In the genomic region with DNA sequence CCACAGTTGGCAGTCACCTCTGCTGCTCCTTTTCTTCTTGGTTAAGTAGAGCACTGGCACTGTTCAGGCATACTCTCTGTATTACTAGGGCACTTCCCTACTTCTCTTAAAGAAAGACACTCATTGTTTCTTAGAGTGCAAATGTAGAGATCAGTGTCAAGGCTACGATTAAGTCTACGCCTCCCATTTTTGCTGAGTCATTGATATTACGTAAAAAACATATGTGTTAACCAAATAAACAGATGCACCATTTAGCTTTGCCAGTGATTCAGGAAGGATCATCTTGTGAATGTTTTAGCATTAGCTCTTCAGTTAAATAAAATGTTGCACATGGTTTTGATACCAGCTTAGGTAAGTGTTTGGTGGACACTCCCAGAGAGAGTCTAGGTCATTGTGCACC, we compare ENCODE assay signal across 23 mouse cellular contexts.
DNase-seq lines count a peak whose midpoint lies in the region; ATAC-seq and TF ChIP-seq lines count a peak whose summit lies in the region.
"Had no signal": no experiment of that assay in that cellular context is flagged by ENCODE, and none has a peak within 500 bp of the region (broad histone marks: within the 10 kb centered on the region; RNA-seq: fewer than 3 reads in every experiment).

No protein-coding gene starts in this region.

- H3K9me3 ChIP-seq in CH12.LX (replicated peaks; ENCODE audit: low read length), result no peaks in the 10 kb centered on the region
- H3K9me3 ChIP-seq: embryonic facial prominence, embryonic 13.5 days; forebrain, embryonic 12.5 days; heart, embryonic 10.5 days; heart, embryonic 15.5 days; hindbrain, embryonic 10.5 days had no signal

- no peaks in the 10 kb centered on the region for H3K27me3 ChIP-seq in CH12.LX (replicated peaks)
- H3K27me3 ChIP-seq: embryonic facial prominence, embryonic 13.5 days; forebrain, embryonic 12.5 days; heart, embryonic 15.5 days had no signal

- peaks cover 5% of the 10 kb centered on the region; the same call in 1 of the 2 replicates for H3K79me2 ChIP-seq in CH12.LX (replicated peaks; ENCODE audit: control insufficient read depth, extremely low read depth, insufficient read depth, poor library complexity, severe bottlenecking)

- TF ChIP-seq RAD21 in CH12.LX (IDR thresholded peaks at IDR 0.05; ENCODE audit: low read depth, low read length), result no peak

- dilution Hi-C loops in CH12.LX (cut with MboI; ENCODE audit: extremely low pct_ligation_motif_present, extremely low pct_unique_long_range_greater_than_20kb, low sequenced_read_pairs), result no loop called here

- peaks cover 17 to 25% of the 10 kb centered on the region in 2 experiments for H3K36me3 ChIP-seq in CH12.LX (replicated peaks in 1 of 2; ENCODE audit: control insufficient read depth in 1 of 2, insufficient read depth in 1 of 2, low read length in 1 of 2)
- H3K36me3 ChIP-seq: embryonic facial prominence, embryonic 13.5 days; forebrain, embryonic 12.5 days; hindbrain, embryonic 10.5 days had no signal

- TF ChIP-seq CTCF in CH12.LX (conservative IDR thresholded peaks at IDR 0.05 in 1 of 2, IDR thresholded peaks at IDR 0.05 in 1 of 2; ENCODE audit: low read depth in 2 of 2, low read length in 2 of 2), result no peak

- ATAC-seq in megakaryocyte progenitor cell, adult 5-6 weeks (replicated peaks; ENCODE audit: poor library complexity), result peak; percentile 44; the same call in 1 of the 2 replicates
- ATAC-seq: CD4-positive, CD25-positive, alpha-beta regulatory T cell, adult 4 months; forebrain, embryonic 16.5 days; intestine, postnatal 0 days had no signal

- H3K4me3 ChIP-seq in CH12.LX (replicated peaks in 1 of 3; ENCODE audit: low read depth in 2 of 3, low read length in 2 of 3, poor library complexity in 1 of 3), result peak overlapping the region in 2 of 3 experiments; percentile 44 to 48
- H3K4me3 ChIP-seq: embryonic facial prominence, embryonic 13.5 days; forebrain, embryonic 12.5 days; gastrocnemius, adult 2 months; heart, embryonic 10.5 days; heart, embryonic 15.5 days; hindbrain, embryonic 10.5 days had no signal

- no peak overlapping the region for H3K27ac ChIP-seq in CH12.LX (ENCODE audit: insufficient read depth, low read depth)
- H3K27ac ChIP-seq: embryonic facial prominence, embryonic 13.5 days; forebrain, embryonic 12.5 days; gastrocnemius, adult 2 months; heart, embryonic 10.5 days; heart, embryonic 15.5 days; hindbrain, embryonic 10.5 days; hindbrain, embryonic 14.5 days had no signal

- DNase-seq in 3T3-L1 (ENCODE audit: low read depth, low spot score), result peak; percentile 77
- no peak for DNase-seq in CH12.LX (ENCODE audit: extremely low read depth)
- DNase-seq in adipocyte (ENCODE audit: low spot score), result peak; percentile 39
- DNase-seq in c-Kit-positive CD71-positive TER-119-positive erythroid progenitor cells, embryonic 14.5 days (ENCODE audit: low spot score), result no peak
- no peak for DNase-seq in urinary bladder, postnatal 36 days (ENCODE audit: low spot score in 2 of 2)
- DNase-seq in frontal cortex, postnatal 25 days (ENCODE audit: low spot score in 2 of 2), result no peak
- DNase-seq: adrenal gland, postnatal 14 days; B cell, adult 2 months; gastrocnemius, adult 2 months; gastrocnemius, postnatal 25 days; heart, adult 11 months; heart, postnatal 14 days; kidney, adult 8-10 months had no signal

- H3K4me2 ChIP-seq in CH12.LX (ENCODE audit: insufficient read depth, low read depth, poor library complexity, severe bottlenecking), result no peak overlapping the region
- H3K4me2 ChIP-seq: embryonic facial prominence, embryonic 13.5 days; forebrain, embryonic 12.5 days; heart, embryonic 15.5 days; hindbrain, embryonic 14.5 days had no signal

- in situ Hi-C loops in CH12.LX (cut with MboI; ENCODE audit: low pct_ligation_motif_present, low pct_unique_long_range_greater_than_20kb, low sequenced_read_pairs), result no loop called here

- H3K4me1 ChIP-seq in CH12.LX (ENCODE audit: control insufficient read depth in 1 of 2, insufficient read depth in 2 of 2), result peaks cover 3 to 68% of the 10 kb centered on the region in 2 experiments
- H3K4me1 ChIP-seq: embryonic facial prominence, embryonic 13.5 days; forebrain, embryonic 12.5 days; hindbrain, embryonic 10.5 days had no signal

- no peak for TF ChIP-seq EP300 in CH12.LX (IDR thresholded peaks at IDR 0.05; ENCODE audit: low read length)

- TF ChIP-seq POLR2A in CH12.LX (IDR thresholded peaks at IDR 0.05; ENCODE audit: low read depth, low read length), result no peak

- H3K9ac ChIP-seq in CH12.LX (ENCODE audit: insufficient read depth, low read depth), result no peak overlapping the region
- H3K9ac ChIP-seq: embryonic facial prominence, embryonic 13.5 days; forebrain, embryonic 12.5 days; heart, embryonic 15.5 days; hindbrain, embryonic 14.5 days had no signal

TF ChIP-seq in CH12.LX, 34 proteins besides CTCF, POLR2A, EP300 and RAD21:
- TF ChIP-seq MAFK (IDR thresholded peaks at IDR 0.05; ENCODE audit: insufficient replicate concordance, low read length) (peak; percentile 96), E2F4 (IDR thresholded peaks at IDR 0.05; ENCODE audit: insufficient replicate concordance, low read depth, low read length) (no peak), JUN (IDR thresholded peaks at IDR 0.05; ENCODE audit: insufficient read depth, low read depth, low read length) (no peak)

Comparison
In these comparisons a context has a peak if more than half of its experiments do, and no peak if none do; other contexts are left out.
1. DNase-seq: peak in 3T3-L1 (single experiment) and adipocyte (single experiment); none in CH12.LX (single experiment), c-Kit-positive CD71-positive TER-119-positive erythroid progenitor cells, embryonic 14.5 days (single experiment), urinary bladder, postnatal 36 days (0 of 2) and frontal cortex, postnatal 25 days (0 of 2).